Mouse (Mus musculus) Patski (cell line): ENCODE measurements around the gene Gpr146. TPM values are rescaled to one million over a fixed set of nuclear protein-coding genes. Genes with fewer than 3 reads are reported as not detected.

Experiments used
- ATAC-seq: fragments of 100-300 bp; one replicate; pipeline ENCODE4 v1.8.0; 2021
- CTCF ChIA-PET: fragments of 350-600 bp; sonication (Branson Sonifier 250); formaldehyde crosslinking; loops from one replicate; lab custom pipeline; 2022; ENCODE audit warnings: inconsistent platforms; lab: Charles Lee
- POLR2A ChIA-PET: fragments of 350-600 bp; sonication (Branson Sonifier 250); formaldehyde crosslinking; loops from one replicate; lab custom pipeline; 2022; ENCODE audit warnings: antibody characterized with exemption, inconsistent platforms; lab: Charles Lee
- DNase-seq: peaks from one replicate; pipeline ENCODE4 v3.0.0-alpha.2; 2011; ENCODE audit warnings: low read depth, low spot score
- H3K27me3 ChIP-seq: fragments of 371-371 bp; one replicate; pipeline ENCODE4 v1.5.1; 2021
- CTCF ChIP-seq: fragments of 100-300 bp; IDR thresholded peaks from one replicate; pipeline ENCODE4 v1.5.1; 2021
- in situ Hi-C: fragments of 300-500 bp; cut with MboI; formaldehyde crosslinking; loops from 3 replicates; pipeline ENCODE4 v1.11.1; 2018; ENCODE audit warnings: low pct_unique_long_range_greater_than_20kb, mixed read lengths
- polyA plus RNA-seq: library from polyadenylated mRNA; unstranded; gene quantifications from one replicate; pipeline ENCODE4 v1.2.3, GENCODE M21; 2021

Gpr146 gene
- polyA plus RNA-seq, 1 experiment from 2014 or later: 7.9 TPM

DNA sequence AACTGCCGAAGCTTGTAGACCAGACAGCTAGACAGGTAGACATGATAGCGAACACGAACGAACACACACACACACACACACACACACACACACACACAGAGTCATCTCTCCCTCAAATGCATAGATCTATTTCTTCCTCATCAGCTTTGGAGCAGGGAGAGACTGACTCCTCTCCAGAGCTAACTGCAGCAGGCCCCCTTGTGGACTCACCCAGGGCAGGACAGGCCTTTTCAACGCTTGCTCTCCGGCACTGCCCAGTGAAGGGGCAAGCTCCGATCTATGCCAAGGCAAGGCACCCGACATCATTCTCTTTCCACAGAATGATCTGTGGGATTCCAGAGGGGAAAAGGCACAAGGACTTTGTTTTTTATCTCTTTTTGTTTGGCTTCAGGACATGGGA is 67.8 kb downstream of the Gpr146 start:
- no peaks in the 10 kb centered on the region for H3K27me3 ChIP-seq
- no peak for TF ChIP-seq CTCF
- CTCF ChIA-PET: interaction anchor here (0.9 to 1.4 kb wide), 3 partner anchors 10 to 80 kb away, joined by 3 read pairs; no protein-coding TSS in a partner anchor
- DNase-seq (no peak), ATAC-seq (no peak)
- in situ Hi-C loops: no loop called here
- POLR2A ChIA-PET: no interaction called here

Other genes with a start within 250 kb of the Gpr146 start
- gene Prkar1b, start 227.7 kb upstream of the Gpr146 start, polyA plus RNA-seq: 0.55 TPM
- 45.6 TPM for gene Dnaaf5, start 227.5 kb upstream of the Gpr146 start, polyA plus RNA-seq
- gene Sun1, start 177.1 kb upstream of the Gpr146 start, polyA plus RNA-seq: 107 TPM
- gene Get4, start 125.4 kb upstream of the Gpr146 start, polyA plus RNA-seq: 134 TPM
- gene Adap1, start 52.1 kb upstream of the Gpr146 start, polyA plus RNA-seq: 5.0 TPM
- 66.1 TPM for gene Cox19, start 26.3 kb upstream of the Gpr146 start, polyA plus RNA-seq
- gene Cyp2w1, start 25.1 kb upstream of the Gpr146 start, polyA plus RNA-seq: not detected
- gene C130050O18Rik, start 27.6 kb downstream of the Gpr146 start, polyA plus RNA-seq: 0.24 TPM
- gene Gper1, start 45.5 kb downstream of the Gpr146 start, polyA plus RNA-seq: 0.58 TPM
- gene 3110082I17Rik, start 82.8 kb downstream of the Gpr146 start, polyA plus RNA-seq: 19.1 TPM
- 49.7 TPM for gene Zfand2a, start 106.9 kb downstream of the Gpr146 start, polyA plus RNA-seq
- not detected for gene Uncx, start 165.8 kb downstream of the Gpr146 start, polyA plus RNA-seq